Mouse (Mus musculus): ENCODE measurements at regions not wholly inside any gene's neighbourhood (a gene's known extent, or its start where the extent isn't known, plus 50 kb on each side); places are given as distances from the start of the nearest gene placed in this dataset.

DNA sequence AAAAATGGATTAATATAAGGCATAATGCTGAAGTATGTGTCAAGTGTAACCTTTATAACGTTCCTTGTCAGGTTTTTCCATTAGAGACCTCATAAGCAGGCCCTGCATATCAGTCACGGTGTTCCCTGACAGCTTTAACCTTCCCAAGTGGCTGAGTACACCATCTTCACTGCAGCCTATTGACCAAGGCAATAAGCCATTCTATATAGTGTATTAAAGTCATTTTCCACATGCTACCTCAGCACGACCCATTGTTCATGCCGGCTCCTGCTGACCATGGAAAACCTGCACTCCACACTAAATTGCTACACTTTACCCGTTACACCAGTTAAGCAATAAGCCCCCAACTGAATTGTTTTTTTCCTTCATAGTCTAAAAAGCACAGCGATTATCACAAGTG is 883.0 kb upstream of the Arrdc3 start:
- DNase-seq (ENCODE audit: extremely low spot score): peak; percentile 21

- DNase-seq (ENCODE audit: extremely low spot score): peak; percentile 62
These were observed 882.5 kb upstream of the Arrdc3 start for GRCm38 (mm10) chr13:80000693-80001092.

All from embryo, embryonic 9.5 days (tissue).